Mouse (Mus musculus) ovary, postnatal 14 days (tissue): ENCODE measurements around the gene Fcrl1.

Experiments used
- DNase-seq: peaks from one replicate; pipeline ENCODE4 v3.0.0; 2022; ENCODE audit warnings: low spot score

Fcrl1 gene

DNA sequence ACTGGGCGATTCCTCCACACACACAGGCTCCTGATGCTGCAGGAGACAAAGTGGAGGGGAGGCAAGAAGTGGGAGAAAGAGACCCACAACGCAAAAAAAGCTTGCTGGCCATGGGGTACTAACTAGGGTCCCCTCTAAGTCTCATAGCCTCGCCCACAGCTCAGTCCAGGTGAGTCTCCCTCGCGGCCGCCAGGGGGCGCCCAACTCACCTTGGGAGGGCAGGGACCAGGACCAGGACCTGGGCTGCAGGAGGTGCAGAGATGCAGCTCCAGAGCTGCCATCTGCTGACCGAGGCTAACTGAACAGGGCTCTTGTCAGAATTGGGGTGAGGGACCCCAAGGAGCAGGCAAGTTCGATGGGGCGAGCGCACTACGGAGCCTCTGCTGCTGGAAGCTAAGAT is 35.0 kb downstream of the Fcrl1 start:
- DNase-seq: peak; percentile 30

DNA sequence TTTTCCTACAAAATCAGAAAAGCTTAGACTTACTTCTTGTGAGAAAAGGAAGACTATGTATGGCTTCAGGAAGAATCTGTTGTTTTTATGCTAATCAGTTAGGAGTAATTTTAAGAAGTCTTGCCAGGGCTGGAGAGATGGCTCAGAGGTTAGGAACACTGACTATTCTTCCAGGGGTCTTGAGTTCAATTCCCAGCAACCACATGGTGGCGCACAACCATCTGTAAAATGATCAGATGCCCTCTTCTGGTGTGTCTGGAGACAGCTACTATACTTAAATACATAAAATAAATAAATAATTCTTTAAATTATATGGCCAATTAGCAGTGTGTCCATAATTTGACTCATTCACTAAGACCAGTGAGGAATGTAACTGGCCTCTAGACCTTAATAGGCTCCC is 44.5 kb downstream of the Fcrl1 start:
- DNase-seq: no peak

DNA sequence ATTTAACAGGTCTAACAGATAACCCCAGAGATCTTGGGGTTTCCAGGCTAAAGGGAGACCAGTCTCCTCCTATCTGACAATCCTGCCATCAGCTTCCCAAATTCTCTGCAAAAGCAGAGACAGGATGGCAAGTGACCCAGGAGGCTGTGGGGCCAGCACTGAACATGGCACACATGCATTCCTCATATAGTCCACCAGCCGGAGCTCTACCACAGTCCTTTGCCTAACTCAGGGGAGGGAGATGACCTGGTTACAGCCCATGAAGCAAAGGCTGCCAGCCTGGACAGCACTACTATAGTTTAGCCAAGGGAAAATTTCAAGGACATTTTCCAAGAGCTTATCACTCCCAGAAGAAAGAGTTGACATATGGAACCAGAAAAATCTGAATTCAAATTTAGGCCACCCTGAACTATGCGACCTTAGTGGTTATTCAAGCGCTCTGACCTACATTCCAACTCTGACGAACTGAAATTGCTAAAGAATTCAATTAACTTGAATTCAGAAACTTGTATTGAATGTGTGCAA is 46.3 kb downstream of the Fcrl1 start:
- no peak for DNase-seq

DNA sequence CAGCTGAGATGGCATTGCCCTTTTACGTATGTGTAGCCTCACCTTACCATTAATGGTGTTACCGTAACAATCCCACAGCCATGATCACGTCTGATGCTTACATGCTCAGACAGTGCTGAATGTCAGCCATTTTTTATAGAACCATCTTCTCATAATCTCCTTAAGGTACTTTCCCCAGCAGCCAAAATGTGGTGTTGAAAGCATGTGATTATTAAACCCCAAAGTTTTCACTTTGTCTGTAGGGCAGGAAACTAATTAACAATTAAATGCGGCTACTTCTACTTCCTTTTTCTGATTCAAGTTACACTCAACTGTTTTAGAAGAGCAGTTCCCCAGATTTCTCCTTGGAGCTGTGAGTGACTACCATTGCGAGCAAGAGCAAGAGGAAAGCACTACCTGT is 59.3 kb downstream of the Fcrl1 start, which contains the start of gene Fcrl5:
Gene Fcrl5 (plus strand): TSS at position 295 of the 400 bp plus-strand sequence.
- DNase-seq: no peak

DNA sequence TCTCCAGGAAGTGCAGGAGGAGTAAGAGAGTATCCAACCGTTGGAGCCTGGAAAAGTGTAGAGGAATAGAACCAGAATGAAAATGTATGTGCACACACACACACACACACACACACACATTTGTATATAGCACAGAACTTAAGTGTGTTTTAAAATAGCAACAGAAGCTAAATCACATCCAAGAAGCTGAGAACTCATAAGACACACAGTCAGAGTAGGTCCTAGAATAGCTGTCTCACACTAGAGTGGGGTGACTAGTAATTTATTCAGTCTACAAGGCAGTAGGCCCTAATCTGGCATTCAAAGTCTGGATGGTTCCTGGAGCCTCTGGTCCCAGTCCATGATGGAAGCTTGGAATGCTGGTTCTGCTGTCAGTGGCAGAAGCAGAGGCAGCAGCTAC is 64.4 kb downstream of the Fcrl1 start:
- DNase-seq: no peak

DNA sequence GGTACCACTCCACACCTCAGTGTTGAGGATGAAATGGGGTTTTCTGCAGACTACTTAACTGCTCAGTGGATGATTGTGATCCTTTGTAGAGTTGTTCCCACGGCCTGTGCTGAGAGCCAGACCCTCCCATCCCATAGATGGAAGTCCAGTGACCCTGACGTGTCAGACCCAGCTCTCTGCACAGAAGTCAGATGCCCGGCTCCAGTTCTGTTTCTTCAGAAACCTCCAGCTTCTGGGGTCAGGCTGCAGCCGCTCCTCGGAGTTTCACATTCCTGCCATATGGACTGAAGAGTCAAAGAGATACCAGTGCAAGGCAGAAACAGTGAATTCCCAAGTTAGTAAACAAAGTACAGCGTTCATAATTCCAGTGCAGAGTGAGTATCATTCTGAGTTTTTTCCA is 67.8 kb downstream of the Fcrl1 start:
- DNase-seq: no peak
